Mouse (Mus musculus) adrenal gland, adult 8-10 months (tissue): Measurements from ENCODE around the gene Gfpt2. TPM values are rescaled to one million over a fixed set of nuclear protein-coding genes. Genes with fewer than 3 reads are reported as not detected.
"Not testable (repeated sequence)": the region's sequence is repeated elsewhere in the genome, so short reads cannot be mapped to it uniquely, and the experiment has no call there.

Experiments
- DNase-seq: peaks from one replicate; pipeline ENCODE4 v3.0.0; 2022
- total RNA-seq, 4 experiments: library from RNA; stranded (reverse); gene quantifications; 2 replicates each; pipeline ENCODE4 v1.2.4; 2022

The Gfpt2 gene
- total RNA-seq, 4 experiments from 2014 or later, result 3.5 to 4.9 (median 4.4) TPM

DNA sequence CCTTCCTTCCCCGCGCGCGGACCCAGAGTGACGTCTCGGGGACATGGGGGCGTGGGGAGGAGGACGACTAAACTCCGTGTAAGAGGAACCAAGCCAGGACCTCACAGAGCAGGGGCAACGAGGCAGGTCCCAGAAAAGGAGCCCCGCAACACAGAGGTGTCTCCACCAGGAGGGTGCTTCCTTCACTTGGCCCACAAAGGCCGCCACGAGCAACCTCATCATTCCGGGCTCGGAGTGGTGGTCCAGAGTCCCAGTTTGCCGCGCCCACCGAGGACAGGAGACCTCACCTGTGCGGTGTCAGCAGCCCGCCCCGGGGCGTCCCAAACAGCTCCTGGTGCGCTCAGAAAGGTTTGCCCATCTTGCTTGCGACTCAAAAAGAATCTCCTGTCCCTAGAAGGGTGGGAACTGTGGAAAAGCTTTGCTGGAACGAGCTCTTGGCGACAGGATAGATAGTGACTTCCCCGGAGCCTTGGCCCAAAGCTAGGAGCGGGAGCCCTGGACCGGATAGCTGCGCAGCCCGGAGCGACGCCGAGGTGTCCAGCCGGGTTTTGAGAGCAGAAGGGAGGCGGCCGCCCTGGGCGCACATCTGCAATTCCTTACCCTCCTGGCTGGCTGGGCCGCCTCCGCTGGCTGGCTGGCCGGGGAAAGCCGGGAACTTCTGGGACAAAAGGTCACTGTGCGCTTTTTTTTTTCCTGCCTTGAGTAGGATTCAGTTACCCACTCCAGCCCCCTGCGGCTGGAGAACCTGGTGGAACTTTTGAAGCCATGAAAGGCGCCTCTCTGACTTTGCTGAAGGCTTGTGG lies 565 bp downstream of the Gfpt2 start:
- peak; percentile 10 for DNase-seq

DNA sequence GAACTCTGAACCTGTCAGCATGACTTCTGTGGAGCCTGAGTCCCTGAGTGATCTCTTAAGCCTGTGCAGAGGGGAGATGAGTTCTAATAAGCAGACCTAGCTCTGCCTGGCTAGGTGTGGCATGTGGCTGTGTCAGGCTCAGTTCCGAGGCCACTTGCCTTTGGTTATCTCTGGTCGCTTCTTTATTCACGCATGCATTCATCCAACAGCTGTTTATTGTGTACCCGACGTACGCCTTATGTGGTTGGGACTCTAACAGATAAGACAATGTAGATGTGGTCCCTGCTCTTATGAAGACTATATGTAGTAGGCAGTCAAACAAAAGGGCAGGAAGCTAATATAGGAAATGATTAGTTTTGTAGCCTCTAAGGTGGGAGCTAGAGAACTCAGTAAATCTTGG lies 5.0 kb downstream of the Gfpt2 start:
- no peak for DNase-seq

DNA sequence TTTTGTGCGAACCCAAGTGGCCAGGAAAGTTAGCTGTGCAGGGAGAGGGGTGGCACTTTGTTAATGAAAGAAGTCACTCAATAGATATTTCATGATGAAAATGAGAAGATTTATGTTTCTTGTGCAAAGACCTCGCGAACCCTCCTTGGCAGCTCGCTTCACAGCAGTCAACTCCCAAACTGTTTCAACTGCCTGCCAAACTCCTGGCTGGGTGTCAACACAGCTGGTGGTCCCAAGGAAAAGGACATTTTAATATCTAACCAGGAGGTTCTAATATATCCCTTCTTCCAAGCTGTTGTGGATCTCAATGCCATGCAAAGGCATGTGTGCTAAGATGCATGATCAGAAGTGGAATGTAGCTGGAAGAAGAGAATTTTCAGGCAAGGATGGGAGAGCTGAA lies 7.5 kb downstream of the Gfpt2 start:
- DNase-seq, result no peak

DNA sequence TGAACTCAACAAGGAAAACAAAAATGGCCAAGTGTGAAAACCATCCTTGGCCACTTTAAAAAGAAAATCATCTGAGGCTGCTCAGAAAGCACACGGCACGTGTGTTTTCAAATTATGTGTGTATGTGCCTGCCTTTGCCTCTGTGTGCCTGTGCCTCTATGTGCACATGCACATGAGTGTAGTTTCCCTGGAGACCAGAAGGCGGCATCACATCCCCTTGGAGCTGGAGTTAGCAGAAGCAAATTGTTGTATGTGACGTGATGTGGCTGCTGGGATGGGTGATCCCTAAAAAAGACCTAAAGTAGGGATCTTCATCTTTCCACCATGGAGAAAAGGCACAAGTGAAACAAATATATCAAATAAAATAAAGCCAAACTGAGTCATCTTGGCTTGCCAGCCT lies 9.8 kb downstream of the Gfpt2 start:
- no peak for DNase-seq

DNA sequence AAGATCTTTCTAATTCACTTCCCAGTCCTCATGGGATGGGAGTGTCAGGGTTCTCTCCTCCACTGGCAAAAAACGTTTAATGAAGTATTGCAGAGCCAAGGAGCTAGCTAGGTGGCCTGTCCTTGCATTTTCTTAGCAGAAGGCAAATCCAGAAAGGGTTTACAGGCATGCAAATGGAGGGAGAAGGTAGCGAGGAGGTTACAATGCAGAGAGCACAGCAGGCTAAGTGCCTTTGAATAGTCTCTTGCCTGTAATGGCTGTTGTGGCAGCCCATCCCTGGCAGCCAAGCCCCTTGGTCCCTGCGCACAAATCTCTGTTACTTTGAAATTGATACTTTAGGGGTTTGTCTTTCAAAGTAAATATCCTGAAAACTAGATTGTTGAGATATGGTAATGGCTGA lies 12.2 kb downstream of the Gfpt2 start:
- no peak for DNase-seq

DNA sequence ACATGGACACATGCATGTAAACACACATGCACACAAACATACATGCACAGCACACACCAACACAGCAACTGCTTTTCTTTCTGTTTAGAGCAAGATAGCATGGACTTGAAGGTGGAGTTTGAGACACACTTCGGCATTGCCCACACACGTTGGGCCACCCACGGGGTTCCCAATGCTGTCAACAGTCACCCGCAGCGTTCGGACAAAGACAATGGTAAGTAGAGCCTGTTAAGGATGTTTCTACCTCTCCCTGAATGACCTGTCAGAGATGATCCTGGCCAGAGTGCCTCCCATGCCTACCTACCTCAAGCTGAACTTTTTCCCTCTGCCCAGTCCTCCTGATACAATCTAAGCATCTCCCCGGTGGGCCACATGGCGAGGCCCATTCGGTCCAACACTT lies 15.0 kb downstream of the Gfpt2 start:
- DNase-seq, result no peak

DNA sequence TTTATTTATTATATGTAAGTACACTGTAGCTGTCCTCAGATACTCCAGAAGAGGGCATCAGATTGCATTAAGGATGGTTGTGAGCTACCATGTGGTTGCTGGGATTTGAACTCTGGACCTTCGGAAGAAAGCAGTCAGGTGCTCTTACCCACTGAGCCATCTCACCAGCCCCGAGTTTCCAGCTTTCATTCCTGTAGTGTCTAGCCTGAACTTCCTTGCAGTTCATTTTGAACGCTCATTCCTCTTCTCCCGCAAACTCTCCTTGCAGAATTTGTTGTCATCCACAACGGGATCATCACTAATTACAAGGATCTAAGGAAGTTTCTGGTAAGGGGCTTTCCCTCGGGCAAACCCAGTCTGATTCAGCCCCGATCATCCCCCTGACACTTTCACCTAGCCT lies 16.7 kb downstream of the Gfpt2 start:
- DNase-seq, result not testable (repeated sequence)

DNA sequence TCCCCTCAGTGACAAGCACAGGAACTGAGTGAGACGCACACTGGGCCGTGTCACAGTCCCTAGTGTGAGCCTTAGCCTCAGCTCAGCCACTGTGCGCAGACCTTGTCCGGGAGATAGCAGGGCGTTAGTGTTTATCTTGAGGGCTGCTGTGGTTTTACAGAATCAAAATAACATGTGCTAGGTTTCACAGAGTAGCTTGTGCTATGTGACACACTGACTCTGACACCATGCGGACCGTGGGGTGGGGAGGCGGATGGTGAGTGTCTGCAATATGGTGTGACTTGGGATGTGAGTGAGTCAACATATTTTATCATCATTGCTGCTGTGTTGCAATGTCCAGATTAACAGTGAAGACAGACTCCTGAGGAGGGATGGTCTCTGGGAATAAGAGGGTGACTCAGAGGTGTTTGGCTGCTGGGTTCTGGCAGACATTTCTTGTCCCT lies 17.1 kb downstream of the Gfpt2 start:
- no peak for DNase-seq

GRCm38 (mm10) chr11:49811879-49812278 lies 17.9 kb downstream of the Gfpt2 start:
- DNase-seq, result no peak

DNA sequence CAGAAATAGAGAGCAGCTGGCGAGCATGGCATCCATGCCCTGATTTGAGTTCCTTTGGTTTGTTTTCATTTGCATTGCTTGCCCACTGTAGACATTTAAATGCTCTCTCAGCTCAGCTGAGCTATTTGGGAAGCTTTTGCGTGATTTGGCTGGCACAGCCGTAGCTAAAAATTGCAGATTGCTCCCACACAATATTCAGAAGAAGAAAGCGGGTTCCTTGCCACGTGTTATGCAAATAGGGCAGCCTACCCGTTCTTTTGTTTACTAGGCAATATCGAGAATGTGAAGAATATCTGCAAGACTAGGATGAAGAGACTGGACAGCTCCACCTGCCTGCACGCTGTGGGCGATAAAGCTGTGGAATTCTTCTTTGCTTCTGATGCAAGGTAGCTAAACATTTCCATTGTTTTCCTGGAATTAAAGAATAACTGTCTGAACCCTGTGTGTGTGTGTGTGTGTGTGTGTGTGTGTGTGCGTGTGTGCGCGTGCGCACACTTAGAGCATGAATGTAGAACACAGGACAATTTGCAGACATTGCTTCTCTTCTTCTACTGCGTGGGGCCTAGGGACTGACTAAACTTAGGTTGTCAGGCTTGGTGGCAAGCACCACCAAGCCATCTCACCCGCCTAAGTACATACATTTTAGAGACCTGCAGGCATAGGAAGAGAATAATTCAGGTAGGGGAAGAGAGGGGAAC lies 25.0 kb downstream of the Gfpt2 start:
- DNase-seq, result no peak

- no peak for DNase-seq
Observed at GRCm38 (mm10) chr11:49819676-49820075, 25.7 kb downstream of the Gfpt2 start.

- DNase-seq, result no peak
Observed at GRCm38 (mm10) chr11:49820928-49821327, 26.9 kb downstream of the Gfpt2 start.

DNA sequence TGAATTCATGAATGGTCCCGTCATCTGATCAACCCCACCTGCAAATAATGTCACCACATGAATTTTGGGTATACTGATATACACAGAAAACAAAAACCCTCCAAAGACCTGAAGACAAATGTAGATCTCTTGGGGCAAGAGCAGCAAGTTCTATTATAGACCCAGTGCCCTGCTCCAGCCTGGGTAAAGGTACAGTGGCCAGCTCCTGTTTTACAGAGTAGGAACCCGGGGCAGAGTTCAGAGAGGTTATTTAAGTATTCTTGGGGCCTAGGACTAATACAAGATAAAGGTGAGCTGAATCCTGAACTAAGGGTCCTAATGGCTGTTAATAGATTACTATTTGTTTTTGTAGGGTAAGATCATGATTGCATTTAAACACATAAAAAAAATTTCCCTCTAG lies 27.6 kb downstream of the Gfpt2 start:
- DNase-seq, result no peak

DNA sequence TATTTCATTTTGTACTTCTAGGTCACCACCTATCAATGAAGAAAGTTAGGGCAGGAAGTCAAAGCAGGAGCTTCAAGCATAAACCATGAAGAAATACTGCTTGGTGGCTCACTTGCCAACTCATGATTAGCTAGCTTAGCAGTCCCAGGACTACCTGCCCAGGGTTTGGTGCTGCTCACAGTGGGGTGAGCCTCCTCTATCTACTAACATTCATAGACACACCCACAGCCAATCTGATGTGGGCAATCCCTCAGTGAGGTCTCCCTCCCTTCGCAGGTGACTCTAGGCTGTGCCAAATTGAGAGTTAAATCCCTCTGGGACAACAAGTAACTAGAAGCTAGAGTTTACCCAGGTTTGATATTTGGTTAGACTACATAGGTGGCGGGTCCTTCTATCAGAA lies 28.4 kb downstream of the Gfpt2 start:
- DNase-seq, result no peak

DNA sequence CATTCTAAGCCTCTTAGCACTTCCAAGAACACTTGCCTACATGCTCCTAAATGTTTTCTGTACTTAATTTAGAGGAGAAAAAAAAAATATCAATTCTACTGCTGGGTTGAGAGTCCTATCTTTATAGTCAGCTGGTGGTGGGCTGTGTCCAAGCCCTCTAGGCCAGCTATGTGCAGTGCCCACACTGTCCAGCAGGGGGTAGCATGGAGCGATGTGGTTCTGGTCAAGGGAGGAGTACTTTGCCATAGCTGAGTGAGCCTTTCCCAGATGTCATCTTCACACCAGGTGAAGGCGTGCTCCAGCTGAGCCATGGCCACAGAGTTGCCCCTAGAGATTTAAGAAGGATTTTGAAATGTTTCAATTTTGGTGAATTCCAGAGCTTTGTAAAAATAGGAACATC lies 30.9 kb downstream of the Gfpt2 start:
- peak; percentile 37 for DNase-seq

- no peak for DNase-seq
Observed at GRCm38 (mm10) chr11:49827243-49827642, 33.3 kb downstream of the Gfpt2 start.

DNA sequence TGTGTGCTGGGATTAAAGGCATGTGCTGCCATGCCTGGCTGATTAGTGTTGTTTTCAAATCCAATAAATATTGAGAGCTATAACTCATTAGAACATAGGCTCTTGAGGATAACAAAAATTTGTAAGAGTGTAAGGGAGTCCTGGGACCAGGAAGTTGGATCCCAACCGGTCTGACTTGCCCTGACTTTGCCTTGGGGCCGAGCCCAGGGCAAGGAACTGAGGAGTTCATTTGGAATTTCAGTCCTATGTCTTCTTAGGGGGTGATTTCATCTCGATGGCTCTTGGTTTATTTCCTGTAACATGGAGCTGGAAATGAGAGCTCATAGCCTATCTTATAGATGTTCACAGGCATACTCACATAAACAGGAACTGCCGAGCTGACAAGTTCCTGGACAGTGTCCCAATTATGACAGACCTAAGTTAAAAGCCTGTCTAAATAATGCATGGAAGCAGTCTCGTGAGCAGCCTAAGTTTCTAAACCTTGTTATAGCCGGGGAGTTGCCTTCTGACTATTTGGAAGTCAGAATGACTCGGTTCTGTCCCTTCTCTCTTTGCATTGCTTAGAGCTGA lies 35.3 kb downstream of the Gfpt2 start:
- no peak for DNase-seq

GRCm38 (mm10) chr11:49831980-49832379 lies 38.0 kb downstream of the Gfpt2 start:
- no peak for DNase-seq

GRCm38 (mm10) chr11:49832962-49833361 lies 39.0 kb downstream of the Gfpt2 start:
- DNase-seq, result no peak

DNA sequence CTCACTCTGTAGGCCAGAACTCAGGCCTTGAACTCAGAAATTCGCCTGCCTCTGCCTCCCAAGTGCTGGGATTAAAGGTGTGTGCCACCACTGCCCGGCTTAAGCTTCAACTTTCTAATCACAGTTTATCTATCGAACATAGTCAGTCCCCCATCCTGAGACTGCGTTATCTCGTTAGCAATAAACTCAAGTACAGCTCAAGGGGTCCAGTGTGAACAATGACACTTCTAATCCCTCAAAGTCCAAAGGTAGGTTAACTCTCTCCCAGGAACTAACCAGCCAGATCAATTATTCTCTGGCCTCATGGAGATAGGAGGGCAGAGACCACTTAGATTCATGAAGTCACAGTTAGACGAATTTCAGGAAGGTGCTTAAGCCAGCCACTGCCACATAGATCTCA lies 40.3 kb downstream of the Gfpt2 start:
- no peak for DNase-seq

- DNase-seq, result no peak
Observed at GRCm38 (mm10) chr11:49835257-49835956, 41.4 kb downstream of the Gfpt2 start.

DNA sequence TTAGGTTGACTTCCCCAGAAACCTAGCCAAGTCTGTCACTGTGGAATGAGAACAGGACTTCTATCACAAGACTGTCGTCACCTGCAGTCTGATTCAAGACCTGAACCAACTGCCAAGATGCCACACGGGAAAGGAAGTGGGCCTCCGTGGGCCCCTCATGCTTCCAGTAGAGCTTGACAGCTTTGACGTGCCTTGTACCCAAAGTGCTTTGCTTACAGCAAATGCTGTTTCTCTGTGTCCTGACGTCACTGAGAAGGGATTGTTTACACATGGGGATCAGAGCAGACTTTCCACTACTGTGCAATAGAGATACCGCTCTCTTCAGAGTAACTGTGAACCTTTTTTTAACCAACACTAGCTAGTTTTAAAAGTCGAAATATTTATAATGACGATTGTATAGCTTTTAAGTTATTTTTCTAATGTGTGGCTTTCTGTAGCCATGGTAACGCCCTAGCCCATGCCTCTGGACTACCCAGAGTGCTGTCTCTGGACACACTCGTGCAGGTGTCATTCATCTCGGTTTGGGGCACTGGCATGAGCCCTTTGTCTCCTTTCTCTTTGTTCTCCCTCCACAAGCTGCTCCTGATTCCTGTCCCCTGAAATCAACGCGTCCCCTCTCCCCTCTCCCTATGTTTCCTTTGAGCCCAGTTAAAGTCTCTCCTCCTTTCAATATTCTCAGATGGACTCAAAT lies 43.9 kb downstream of the Gfpt2 start:
- no peak for DNase-seq

DNA sequence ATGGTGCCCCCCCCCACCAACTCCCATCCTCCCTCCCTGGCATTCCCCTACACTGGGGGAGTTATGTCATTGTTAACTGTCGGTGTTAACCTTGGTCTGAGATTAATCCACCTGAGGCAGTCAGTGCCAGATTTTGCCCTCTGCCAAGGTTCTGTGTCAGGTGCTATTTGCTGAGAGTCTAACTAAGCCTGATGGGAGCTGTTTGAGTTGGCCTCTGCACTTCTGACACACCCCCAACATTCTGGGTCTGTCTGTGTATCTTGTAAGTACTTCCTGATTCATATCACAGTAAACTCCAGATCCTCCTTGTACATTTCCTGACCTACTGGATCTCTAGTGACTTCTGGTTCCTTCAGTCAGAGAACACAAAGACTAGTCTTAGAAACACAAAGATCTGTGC lies 46.7 kb downstream of the Gfpt2 start:
- DNase-seq, result no peak
